Mouse (Mus musculus): ENCODE data around the gene Frat2. TPM values are rescaled to one million over a fixed set of nuclear protein-coding genes. Genes with fewer than 3 reads are reported as not detected.

Gene Frat2
- polyA plus RNA-seq, 1 experiment = 14.6 TPM

DNA sequence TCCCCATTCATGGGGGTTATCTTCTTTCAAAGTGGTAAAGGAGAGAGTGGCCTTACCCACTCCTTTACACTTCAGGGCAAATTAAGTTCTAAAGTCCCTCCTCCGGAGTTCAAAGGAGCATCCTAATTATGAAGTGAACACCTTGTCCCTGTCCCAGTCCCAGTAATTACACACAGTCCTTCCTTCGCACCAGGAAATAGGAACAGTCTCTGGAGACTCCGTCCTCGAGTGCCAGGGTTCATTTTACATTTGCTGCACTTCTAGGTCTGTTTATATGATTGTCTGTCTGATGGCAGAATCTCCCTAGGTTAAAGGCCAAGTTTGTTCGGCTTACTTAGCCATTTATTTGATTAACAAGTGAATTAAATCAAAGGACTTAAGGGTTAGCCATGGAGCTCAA, 31.5 kb downstream of the Frat2 start:
- DNase-seq (ENCODE audit: low read depth) = no peak
- TF ChIP-seq CTCF (IDR thresholded peaks at IDR 0.05; ENCODE audit: borderline replicate concordance, extremely low read depth, insufficient read depth, insufficient read length) = no peak
- TF ChIP-seq POLR2A (IDR thresholded peaks at IDR 0.05; ENCODE audit: borderline replicate concordance, extremely low read depth, insufficient read depth, insufficient read length, poor library complexity, severe bottlenecking) = no peak

DNA sequence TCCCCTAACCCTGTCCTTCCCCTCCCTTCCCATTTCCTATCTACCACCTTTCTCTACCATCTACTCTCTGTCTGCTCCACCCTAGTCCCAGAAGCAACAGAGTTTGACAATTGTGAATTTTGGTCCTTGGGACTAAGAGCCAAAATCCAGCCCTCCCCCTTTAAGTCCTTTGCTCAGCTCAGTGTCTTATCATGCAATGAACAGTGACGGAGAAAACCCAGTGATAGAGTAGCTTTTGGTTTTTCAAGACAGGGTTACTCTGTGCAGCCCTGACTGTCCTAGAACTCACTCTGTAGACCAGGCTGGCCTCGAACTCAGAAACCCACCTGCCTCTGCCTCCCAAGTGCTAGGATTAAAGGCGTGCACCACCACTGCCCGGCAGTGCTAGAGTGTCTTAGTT, 34.6 kb downstream of the Frat2 start:
- DNase-seq (ENCODE audit: low read depth) = no peak
- TF ChIP-seq POLR2A (IDR thresholded peaks at IDR 0.05; ENCODE audit: borderline replicate concordance, extremely low read depth, insufficient read depth, insufficient read length, poor library complexity, severe bottlenecking) (no peak), CTCF (IDR thresholded peaks at IDR 0.05; ENCODE audit: borderline replicate concordance, extremely low read depth, insufficient read depth, insufficient read length) (no peak)

DNA sequence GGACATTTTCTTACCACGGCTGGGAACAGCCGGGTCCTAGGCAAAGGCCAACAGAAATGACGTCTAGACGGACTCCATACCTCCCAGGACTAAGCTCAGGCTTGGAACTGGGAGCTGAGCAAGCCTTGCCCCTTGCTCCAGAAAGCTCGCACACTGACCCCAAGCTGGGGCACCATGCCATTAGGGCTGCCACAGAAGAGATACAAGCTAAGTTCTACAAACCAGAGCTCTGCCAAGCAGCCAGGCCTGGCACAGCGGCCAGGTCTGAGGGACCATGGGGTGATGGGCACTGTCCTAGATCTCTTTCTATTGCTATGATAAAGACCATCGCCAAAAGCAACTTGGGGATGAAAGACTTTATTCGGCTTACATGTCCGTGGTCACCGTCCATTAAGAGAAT, 35.4 kb downstream of the Frat2 start:
- DNase-seq (ENCODE audit: low read depth) = no peak
- TF ChIP-seq POLR2A (IDR thresholded peaks at IDR 0.05; ENCODE audit: borderline replicate concordance, extremely low read depth, insufficient read depth, insufficient read length, poor library complexity, severe bottlenecking) = no peak
- TF ChIP-seq CTCF (IDR thresholded peaks at IDR 0.05; ENCODE audit: borderline replicate concordance, extremely low read depth, insufficient read depth, insufficient read length) = no peak

DNA sequence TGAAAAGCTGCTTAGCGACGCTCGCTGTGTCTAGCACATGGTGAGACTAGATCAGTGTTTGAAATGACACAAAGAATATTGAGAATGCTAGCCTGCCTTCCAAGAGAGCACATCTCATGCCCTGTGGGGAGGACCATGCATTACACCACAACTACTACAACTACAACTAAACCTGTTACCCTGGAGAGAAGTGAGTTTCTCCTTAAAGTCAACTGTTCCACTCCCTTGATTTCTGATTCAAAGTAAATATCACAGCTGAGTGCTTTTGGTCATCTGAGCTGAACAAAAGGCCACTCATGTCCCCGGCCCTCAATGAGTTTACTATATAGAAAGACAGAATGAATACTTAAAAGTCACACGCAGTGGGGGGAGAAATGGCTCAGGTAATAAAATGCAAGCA, 37.9 kb downstream of the Frat2 start:
- DNase-seq (ENCODE audit: low read depth) = no peak
- TF ChIP-seq POLR2A (IDR thresholded peaks at IDR 0.05; ENCODE audit: borderline replicate concordance, extremely low read depth, insufficient read depth, insufficient read length, poor library complexity, severe bottlenecking) (no peak), CTCF (IDR thresholded peaks at IDR 0.05; ENCODE audit: borderline replicate concordance, extremely low read depth, insufficient read depth, insufficient read length) (no peak)

DNA sequence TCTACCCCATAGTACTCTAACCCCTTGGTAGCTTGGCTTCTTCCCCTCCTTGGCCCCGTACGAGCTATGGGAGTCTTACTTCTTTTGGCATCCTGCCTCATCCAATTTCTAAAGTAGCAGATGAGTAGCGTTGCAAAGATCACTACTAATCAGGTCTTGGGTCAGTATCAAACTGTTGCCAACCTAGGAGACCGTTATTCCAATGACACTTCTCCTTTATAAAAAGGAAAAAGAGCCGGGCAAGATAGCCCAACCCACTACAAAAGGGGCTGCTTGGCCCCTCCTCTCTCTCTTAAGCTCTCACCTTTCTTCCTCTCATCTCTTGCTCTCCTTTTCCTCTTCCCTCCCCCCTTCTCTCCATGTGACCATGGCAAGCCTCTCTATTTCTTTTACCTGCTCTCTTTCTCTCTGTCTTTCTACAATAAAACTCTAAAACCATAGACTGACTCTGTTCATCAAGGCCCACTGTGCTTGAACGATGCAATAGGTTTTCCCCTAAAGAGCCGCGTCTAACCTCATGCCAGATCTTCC, 39.8 kb downstream of the Frat2 start:
- DNase-seq (ENCODE audit: low read depth) = no peak

GRCm38 (mm10) chr19:41807497-41807896, 40.4 kb downstream of the Frat2 start:
- TF ChIP-seq CTCF (IDR thresholded peaks at IDR 0.05; ENCODE audit: borderline replicate concordance, extremely low read depth, insufficient read depth, insufficient read length) = no peak
- TF ChIP-seq POLR2A (IDR thresholded peaks at IDR 0.05; ENCODE audit: borderline replicate concordance, extremely low read depth, insufficient read depth, insufficient read length, poor library complexity, severe bottlenecking) = no peak
- DNase-seq (ENCODE audit: low read depth) = no peak

More for the DNA sequence above, 39.8 kb downstream of the Frat2 start:
- no peak for TF ChIP-seq CTCF (IDR thresholded peaks at IDR 0.05; ENCODE audit: borderline replicate concordance, extremely low read depth, insufficient read depth, insufficient read length)
- TF ChIP-seq POLR2A (IDR thresholded peaks at IDR 0.05; ENCODE audit: borderline replicate concordance, extremely low read depth, insufficient read depth, insufficient read length, poor library complexity, severe bottlenecking) = no peak

DNA sequence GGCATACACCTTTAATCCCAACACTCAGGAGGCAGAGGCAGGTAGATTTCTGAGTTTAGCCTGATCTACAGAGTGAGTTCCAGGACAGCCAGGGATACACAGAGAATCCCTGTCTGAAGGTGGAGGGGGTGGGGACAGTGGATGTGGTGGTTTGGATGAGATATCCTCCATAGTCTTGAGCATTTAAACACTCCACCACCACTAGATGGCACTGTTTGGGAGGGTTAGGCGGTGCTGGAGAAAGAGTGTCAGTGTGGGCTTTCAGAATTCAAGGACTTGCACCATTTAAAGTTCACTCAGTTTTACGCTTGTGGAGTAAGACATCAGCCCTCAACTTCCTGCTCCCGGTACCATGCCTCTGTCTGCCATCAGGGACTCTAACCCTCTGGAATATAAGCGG, 42.1 kb downstream of the Frat2 start:
- no peak for DNase-seq (ENCODE audit: low read depth)
- peak; percentile 12; the same call in 1 of the 2 replicates for TF ChIP-seq CTCF (IDR thresholded peaks at IDR 0.05; ENCODE audit: borderline replicate concordance, extremely low read depth, insufficient read depth, insufficient read length)
- no peak for TF ChIP-seq POLR2A (IDR thresholded peaks at IDR 0.05; ENCODE audit: borderline replicate concordance, extremely low read depth, insufficient read depth, insufficient read length, poor library complexity, severe bottlenecking)

- DNase-seq (ENCODE audit: low read depth) = peak; percentile 31
These were observed 44.6 kb downstream of the Frat2 start for GRCm38 (mm10) chr19:41803322-41803721.

DNA sequence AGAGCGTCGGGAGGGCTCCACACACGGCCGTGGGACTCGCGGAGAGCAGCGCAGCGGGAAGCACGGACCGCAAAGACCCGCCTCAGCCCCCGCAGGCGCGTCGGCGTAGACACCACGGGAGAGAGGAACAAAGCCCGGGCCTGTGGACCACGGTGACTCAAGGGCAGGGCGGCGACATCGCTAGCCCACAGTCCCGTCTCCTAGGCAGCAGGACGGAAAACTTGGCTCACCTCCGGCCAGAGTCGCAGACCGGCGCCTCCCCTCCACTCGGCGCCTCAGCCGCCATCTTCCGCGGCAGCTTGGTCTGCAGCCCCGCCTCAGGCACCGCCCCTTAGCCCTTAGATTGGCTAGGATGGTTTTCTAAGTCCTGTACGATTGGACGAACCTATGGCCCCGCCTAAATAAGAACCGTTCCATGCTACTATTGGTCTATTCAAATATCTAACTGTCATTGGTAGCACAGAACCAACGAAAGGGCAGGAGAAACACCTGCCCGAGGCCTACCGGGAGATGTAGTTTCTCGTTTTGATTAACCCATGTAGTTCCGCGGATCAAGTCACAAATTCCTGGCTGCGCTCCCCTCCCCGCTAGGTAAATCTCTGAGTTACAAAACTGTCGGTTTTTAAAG, 46.1 kb downstream of the Frat2 start, which contains the start of gene Arhgap19:
Arhgap19 (minus strand) TSS at position 306 of the 628 bp plus-strand sequence.
- TF ChIP-seq CTCF (IDR thresholded peaks at IDR 0.05; ENCODE audit: borderline replicate concordance, extremely low read depth, insufficient read depth, insufficient read length) (no peak), POLR2A (IDR thresholded peaks at IDR 0.05; ENCODE audit: borderline replicate concordance, extremely low read depth, insufficient read depth, insufficient read length, poor library complexity, severe bottlenecking) (peak; percentile 77; the same call in 1 of the 2 replicates)
- peak; percentile 99 for DNase-seq (ENCODE audit: low read depth)

More at GRCm38 (mm10) chr19:41803322-41803721, 44.6 kb downstream of the Frat2 start:
- TF ChIP-seq CTCF (IDR thresholded peaks at IDR 0.05; ENCODE audit: borderline replicate concordance, extremely low read depth, insufficient read depth, insufficient read length) (peak; percentile 35; the same call in 1 of the 2 replicates), POLR2A (IDR thresholded peaks at IDR 0.05; ENCODE audit: borderline replicate concordance, extremely low read depth, insufficient read depth, insufficient read length, poor library complexity, severe bottlenecking) (no peak)

- DNase-seq (ENCODE audit: low read depth) = no peak
- TF ChIP-seq CTCF (IDR thresholded peaks at IDR 0.05; ENCODE audit: borderline replicate concordance, extremely low read depth, insufficient read depth, insufficient read length) = no peak
- TF ChIP-seq POLR2A (IDR thresholded peaks at IDR 0.05; ENCODE audit: borderline replicate concordance, extremely low read depth, insufficient read depth, insufficient read length, poor library complexity, severe bottlenecking) = no peak
These were observed 46.8 kb downstream of the Frat2 start for GRCm38 (mm10) chr19:41800986-41801741.

GRCm38 (mm10) chr19:41800451-41800850, 47.5 kb downstream of the Frat2 start:
- DNase-seq (ENCODE audit: low read depth) = no peak
- TF ChIP-seq CTCF (IDR thresholded peaks at IDR 0.05; ENCODE audit: borderline replicate concordance, extremely low read depth, insufficient read depth, insufficient read length) (no peak), POLR2A (IDR thresholded peaks at IDR 0.05; ENCODE audit: borderline replicate concordance, extremely low read depth, insufficient read depth, insufficient read length, poor library complexity, severe bottlenecking) (no peak)
